Mouse (Mus musculus): ENCODE results near the gene Myrfl.

- TF ChIP-seq CTCF (IDR thresholded peaks at IDR 0.05; ENCODE audit: extremely low read depth, insufficient read depth, insufficient read length, insufficient replicate concordance) (no peak), POLR2A (IDR thresholded peaks at IDR 0.05; ENCODE audit: low read depth, low read length) (no peak)
These were observed 87.3 kb downstream of the Myrfl start for GRCm38 (mm10) chr10:116809383-116809782.
